Mouse (Mus musculus) stomach, embryonic 14.5 days (tissue): ENCODE data around the gene Trim8. TPM values are rescaled to one million over a fixed set of nuclear protein-coding genes. Genes with fewer than 3 reads are reported as not detected.

Experiments
- ATAC-seq: fragments of 200-750 bp; cut with Nextera tagmentation; 2 replicates; pipeline ENCODE4 v1.8.0; 2017; ENCODE audit warnings: low read depth, moderate TSS enrichment; ENCODE audit not compliant: insufficient number of reproducible peaks, insufficient read depth, low FRiP score
- H3K27ac ChIP-seq: fragments of 300-500 bp; sonication (generic); 2 replicates; pipeline ENCODE4 v1.5.1; 2014; ENCODE audit warnings: mild to moderate bottlenecking, low read length, moderate library complexity, mixed read lengths
- H3K27me3 ChIP-seq: fragments of 300-500 bp; sonication (generic); 2 replicates; pipeline ENCODE4 v1.6.1; 2014; ENCODE audit warnings: low read length, control low read depth, mixed read lengths; ENCODE audit not compliant: control insufficient read depth, insufficient read depth
- H3K36me3 ChIP-seq: fragments of 300-500 bp; sonication (generic); 2 replicates; pipeline ENCODE4 v1.6.1; 2014; ENCODE audit warnings: mild to moderate bottlenecking, control low read depth, low read length, moderate library complexity, mixed read lengths; ENCODE audit not compliant: control insufficient read depth, insufficient read depth
- H3K4me1 ChIP-seq: fragments of 300-500 bp; sonication (generic); 2 replicates; pipeline ENCODE4 v1.6.1; 2014; ENCODE audit warnings: low read length, control low read depth, mixed read lengths; ENCODE audit not compliant: control insufficient read depth, insufficient read depth
- H3K4me2 ChIP-seq: fragments of 300-500 bp; sonication (generic); replicated peaks from 2 replicates; pipeline ENCODE4 v1.6.1; 2014; ENCODE audit warnings: low read depth, low read length, control low read depth
- H3K4me3 ChIP-seq: fragments of 300-500 bp; sonication (generic); 2 replicates; pipeline ENCODE4 v1.5.1; 2014; ENCODE audit warnings: low read depth, low read length, control low read depth
- H3K9ac ChIP-seq: fragments of 300-500 bp; sonication (generic); replicated peaks from 2 replicates; pipeline ENCODE4 v1.6.1; 2014; ENCODE audit warnings: low read depth, mild to moderate bottlenecking, control low read depth, low read length, moderate library complexity, mixed read lengths
- H3K9me3 ChIP-seq: fragments of 300-500 bp; sonication (generic); 2 replicates; pipeline ENCODE4 v1.6.1; 2016; ENCODE audit warnings: low read depth, low read length, control low read depth; ENCODE audit not compliant: control insufficient read depth
- WGBS: fragments of 180-500 bp; shearing (Covaris S2); extraction: QIAGEN DNeasy Blood & Tissue Kit; methylation state at CpG from one replicate; pipeline ENCODE4 v1.1.7; 2014; 5-methylcytosine and 5-hydroxymethylcytosine counted together
- polyA plus RNA-seq: library from polyadenylated mRNA; unstranded; fragments of >200 nt; fragmentation: Nextera tagmentation; extraction: Ambion mirVana; gene quantifications from 2 replicates; pipeline ENCODE4 v1.2.1, GENCODE M21; 2014

The Trim8 gene
- polyA plus RNA-seq, 1 experiment from 2014 or later: 22.3 TPM

DNA sequence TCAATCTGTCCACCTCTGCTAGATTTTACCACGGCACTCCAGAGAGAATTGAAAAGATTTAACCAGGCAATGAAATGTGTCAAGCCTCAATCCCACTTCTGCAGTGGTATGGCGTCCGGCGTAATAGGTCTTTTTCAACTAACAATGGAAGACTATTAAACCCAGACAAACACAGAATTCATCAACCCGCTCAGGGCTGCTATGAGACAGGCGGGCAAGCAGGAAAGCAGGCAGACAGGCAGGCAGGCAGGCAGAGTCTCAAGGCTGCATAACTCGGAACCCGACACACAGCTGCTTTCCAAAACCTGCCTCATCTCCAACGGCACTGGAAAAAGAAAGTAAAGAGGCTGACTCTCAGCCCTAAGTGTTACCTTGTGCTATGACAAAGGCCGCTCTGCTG is 46.6 kb downstream of the Trim8 start:
- Histone ChIP-seq H3K27me3 (no peaks in the 10 kb centered on the region), H3K4me1 (0 out of 2 replicates have a peak, but pooled peaks cover under 1% of the 10 kb centered on the region), H3K4me2 (no peak overlapping the region), H3K27ac (no peak overlapping the region), H3K36me3 (peaks cover 22% of the 10 kb centered on the region), H3K9ac (no peak overlapping the region), H3K4me3 (no peak overlapping the region), H3K9me3 (no peaks in the 10 kb centered on the region)
- 75% methylated on average over 10 of the region's 10 CpGs for WGBS
- ATAC-seq: no peak

DNA sequence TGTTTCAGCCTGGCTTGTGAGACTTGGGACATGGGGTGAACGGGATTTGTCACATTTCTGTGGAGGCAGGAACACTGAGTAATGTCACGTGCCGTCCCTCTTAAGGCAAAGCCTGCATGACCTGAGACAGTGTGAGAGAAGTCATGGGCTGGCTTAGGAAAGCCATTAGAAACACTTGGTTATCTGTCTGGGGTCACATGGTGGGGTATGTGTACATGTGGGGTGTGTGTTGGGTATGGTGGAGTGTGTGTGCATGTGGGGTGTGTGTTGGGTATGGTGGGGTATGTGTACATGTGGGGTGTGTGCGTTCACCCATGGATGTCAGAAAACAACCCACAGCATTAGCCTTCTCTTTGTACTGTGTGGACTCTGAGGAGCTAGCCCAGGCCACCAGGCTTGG is 48.9 kb downstream of the Trim8 start:
- peaks cover 22% of the 10 kb centered on the region for H3K36me3 ChIP-seq
- no peak overlapping the region for H3K4me2 ChIP-seq
- no peak overlapping the region for H3K9ac ChIP-seq
- H3K9me3 ChIP-seq: no peaks in the 10 kb centered on the region
- no peak overlapping the region for H3K27ac ChIP-seq
- H3K4me1 ChIP-seq: 0 out of 2 replicates have a peak, but pooled peaks cover 2% of the 10 kb centered on the region
- 88% methylated on average over 4 of the region's 4 CpGs for WGBS
- no peak for ATAC-seq
- H3K4me3 ChIP-seq: no peak overlapping the region
- H3K27me3 ChIP-seq: no peaks in the 10 kb centered on the region

DNA sequence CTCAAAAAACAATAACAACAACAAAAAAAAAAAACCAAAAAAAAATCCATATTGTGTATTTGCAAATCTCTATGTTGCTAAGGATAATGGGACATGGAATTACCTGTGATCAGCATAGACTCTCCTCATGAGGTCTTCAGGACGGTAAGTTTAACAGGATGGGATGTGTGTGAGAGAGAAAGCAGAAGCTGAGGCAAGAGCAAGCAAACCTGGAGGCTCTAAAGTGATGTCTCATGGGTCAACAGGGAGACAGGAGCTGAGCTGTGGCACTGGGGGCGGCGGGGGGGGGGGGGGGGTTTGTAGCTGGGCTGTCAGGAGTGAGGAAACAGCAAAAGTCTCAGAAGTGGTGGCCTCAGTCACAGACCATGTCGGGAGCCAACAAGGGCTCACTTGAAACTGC is 51.0 kb downstream of the Trim8 start:
- Histone ChIP-seq H3K36me3 (peaks cover 29% of the 10 kb centered on the region), H3K27me3 (no peaks in the 10 kb centered on the region), H3K9ac (no peak overlapping the region), H3K27ac (no peak overlapping the region), H3K4me1 (0 out of 2 replicates have a peak, but pooled peaks cover 2% of the 10 kb centered on the region), H3K9me3 (no peaks in the 10 kb centered on the region), H3K4me3 (no peak overlapping the region), H3K4me2 (no peak overlapping the region)
- ATAC-seq: no peak
- 84% methylated on average over 4 of the region's 4 CpGs for WGBS

DNA sequence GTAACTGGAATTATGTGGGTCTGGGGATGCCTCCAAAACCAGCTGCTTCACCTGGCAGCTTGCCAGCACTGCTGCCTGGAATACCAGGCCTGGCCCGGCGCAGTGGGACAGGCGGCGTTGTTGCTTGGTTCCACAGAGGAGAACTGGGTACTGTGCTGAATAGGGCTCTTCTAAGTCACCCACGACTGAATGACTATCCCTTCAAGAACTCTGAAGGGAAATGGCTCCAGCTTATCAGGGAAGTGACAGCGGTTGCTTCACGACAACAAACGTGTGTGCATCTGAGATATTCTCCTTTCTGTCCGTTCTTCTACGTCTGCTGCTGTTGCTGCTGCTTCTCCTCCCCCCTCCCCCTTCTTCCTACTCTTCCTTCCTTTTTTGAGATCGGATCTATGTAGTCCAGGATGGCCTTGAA is 52.0 kb downstream of the Trim8 start:
- ATAC-seq: peak; percentile 75; the same call in 1 of the 2 replicates
- Histone ChIP-seq H3K27ac (no peak overlapping the region), H3K9me3 (no peaks in the 10 kb centered on the region), H3K27me3 (no peaks in the 10 kb centered on the region), H3K4me2 (no peak overlapping the region), H3K4me3 (no peak overlapping the region), H3K4me1 (0 out of 2 replicates have a peak, but pooled peaks cover 2% of the 10 kb centered on the region), H3K36me3 (peaks cover 33% of the 10 kb centered on the region), H3K9ac (no peak overlapping the region)
- 51% methylated on average over 11 of the region's 11 CpGs for WGBS

DNA sequence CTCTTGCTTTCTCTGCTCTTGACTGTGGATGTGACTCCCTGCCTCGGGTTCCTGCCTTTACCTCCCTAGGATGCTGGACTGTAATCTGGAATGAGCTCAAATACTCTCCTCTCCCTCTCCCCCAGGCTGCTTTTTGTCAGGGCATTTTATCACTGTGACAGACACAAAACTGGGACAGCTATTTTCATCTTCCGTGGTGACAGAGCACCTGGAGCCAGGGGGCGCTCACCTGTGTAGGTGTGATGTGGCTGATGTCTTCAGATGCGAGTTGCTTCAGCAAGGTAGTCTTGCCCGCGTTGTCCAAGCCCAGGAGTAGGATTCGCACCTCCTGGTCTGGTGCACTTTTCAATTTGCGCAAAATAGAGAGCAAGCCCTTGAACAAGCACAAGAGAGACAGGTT is 56.5 kb downstream of the Trim8 start:
- H3K9me3 ChIP-seq: no peaks in the 10 kb centered on the region
- ATAC-seq: no peak
- no peak overlapping the region for H3K27ac ChIP-seq
- no peak overlapping the region for H3K9ac ChIP-seq
- H3K4me3 ChIP-seq: no peak overlapping the region
- WGBS: 83% methylated on average over 8 of the region's 8 CpGs
- no peaks in the 10 kb centered on the region for H3K27me3 ChIP-seq
- peaks cover 11% of the 10 kb centered on the region for H3K36me3 ChIP-seq
- no peak overlapping the region for H3K4me2 ChIP-seq
- H3K4me1 ChIP-seq: 0 out of 2 replicates have a peak, but pooled peaks cover 2% of the 10 kb centered on the region

DNA sequence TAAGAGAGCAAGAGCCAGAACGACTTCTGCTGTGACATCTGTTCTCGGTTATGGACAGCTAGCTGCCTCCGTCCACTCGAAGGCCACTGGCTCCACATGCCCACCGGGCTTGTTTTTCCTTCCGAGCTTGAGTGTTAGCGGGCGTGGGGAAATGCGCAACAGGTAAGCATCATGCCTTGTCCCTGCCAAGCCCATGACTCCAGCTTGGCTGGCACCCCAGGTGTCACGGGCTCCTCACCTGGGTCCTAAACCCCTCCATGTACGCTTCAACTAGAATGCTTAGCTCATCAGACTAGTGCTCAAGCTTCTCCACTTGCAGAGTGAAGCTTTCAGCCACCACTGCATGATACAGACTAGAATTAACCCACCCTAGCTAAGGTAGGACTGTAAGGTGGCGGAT is 57.1 kb downstream of the Trim8 start:
- Histone ChIP-seq H3K4me3 (no peak overlapping the region), H3K4me1 (no peaks in the 10 kb centered on the region), H3K27me3 (no peaks in the 10 kb centered on the region), H3K4me2 (no peak overlapping the region), H3K27ac (no peak overlapping the region), H3K9ac (no peak overlapping the region), H3K36me3 (peaks cover 11% of the 10 kb centered on the region), H3K9me3 (no peaks in the 10 kb centered on the region)
- WGBS: 65% methylated on average over 12 of the region's 12 CpGs
- no peak for ATAC-seq

DNA sequence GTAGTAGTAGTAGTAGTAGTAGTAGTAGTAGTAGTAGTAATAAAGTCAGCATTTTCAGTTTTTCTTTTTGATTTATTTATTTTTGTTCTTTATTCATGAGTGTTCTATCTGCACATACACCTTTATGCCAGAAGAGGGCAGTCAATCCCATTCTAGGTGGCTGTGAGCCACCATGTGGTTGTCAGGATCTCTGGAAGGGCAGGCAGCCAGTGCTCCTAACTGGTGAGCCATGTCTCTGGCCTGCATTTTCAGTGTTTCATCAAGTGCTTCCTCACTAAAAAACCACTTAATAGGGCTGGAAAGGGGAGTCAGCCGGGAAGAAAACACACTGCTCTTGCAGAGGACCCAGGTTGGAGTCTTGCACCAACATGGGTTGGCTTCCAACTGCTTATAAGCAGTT is 60.6 kb downstream of the Trim8 start:
- Histone ChIP-seq H3K36me3 (peaks cover 4% of the 10 kb centered on the region; the same call in 1 of the 2 replicates), H3K27ac (no peak overlapping the region), H3K27me3 (no peaks in the 10 kb centered on the region), H3K4me3 (no peak overlapping the region), H3K9me3 (no peaks in the 10 kb centered on the region), H3K4me2 (no peak overlapping the region), H3K4me1 (no peaks in the 10 kb centered on the region), H3K9ac (no peak overlapping the region)
- no peak for ATAC-seq
- WGBS: 43% methylated on average over 1 of the region's 1 CpGs

DNA sequence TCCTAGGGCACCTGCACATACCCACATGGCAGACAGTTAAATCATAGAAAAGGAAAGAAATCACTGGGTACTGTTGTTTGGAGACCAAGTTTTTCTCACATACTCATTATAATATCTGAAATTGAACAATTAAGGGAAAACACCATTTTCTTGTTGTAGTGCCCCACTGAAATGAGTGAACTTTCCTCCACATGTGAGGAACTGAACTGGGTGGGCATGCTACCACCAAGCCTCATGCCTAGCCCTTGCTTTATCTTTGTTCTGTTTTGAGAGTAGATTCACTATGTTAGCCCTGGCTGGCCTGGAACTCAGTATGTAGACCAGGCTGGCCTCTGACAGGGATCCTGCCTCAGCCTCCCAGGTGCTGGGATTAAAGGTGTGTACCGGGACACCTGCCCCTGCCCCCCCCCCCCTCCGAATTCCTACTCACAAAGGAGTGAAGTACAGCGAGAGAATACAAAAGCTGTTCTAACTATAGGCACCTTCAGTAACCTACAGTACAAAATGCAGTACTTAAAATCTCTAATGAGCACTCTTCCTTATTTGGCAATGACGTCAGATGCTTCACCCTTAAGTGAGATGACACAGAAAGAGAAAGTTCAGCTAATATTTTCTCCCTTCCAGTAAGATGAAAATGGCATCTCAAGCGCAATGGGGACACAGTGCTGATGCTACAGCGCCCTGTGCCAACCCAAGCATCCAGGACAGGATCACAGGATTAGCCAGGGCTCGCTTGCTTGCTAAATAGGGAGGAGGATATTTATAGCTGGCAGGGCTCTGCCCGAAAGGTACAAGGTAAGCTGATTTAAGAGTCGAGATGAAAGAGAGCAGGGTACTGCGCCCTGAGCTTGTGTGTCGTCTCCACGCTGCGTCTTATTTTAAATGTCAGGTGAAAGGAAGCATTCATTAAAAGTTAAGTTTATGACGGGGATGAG is 61.3 kb downstream of the Trim8 start:
- 84% methylated on average over 14 of the region's 14 CpGs for WGBS
- no peak overlapping the region for H3K4me2 ChIP-seq
- H3K27me3 ChIP-seq: no peaks in the 10 kb centered on the region
- H3K4me3 ChIP-seq: no peak overlapping the region
- H3K9me3 ChIP-seq: no peaks in the 10 kb centered on the region
- H3K9ac ChIP-seq: no peak overlapping the region
- no peaks in the 10 kb centered on the region for H3K4me1 ChIP-seq
- peaks cover 1% of the 10 kb centered on the region; the same call in 1 of the 2 replicates for H3K36me3 ChIP-seq
- no peak overlapping the region for H3K27ac ChIP-seq
- ATAC-seq: no peak
